Mouse (Mus musculus) 3134 (cell line): ENCODE measurements at regions not wholly inside any gene's neighbourhood (a gene's known extent, or its start where the extent isn't known, plus 50 kb on each side); places are given as distances from the start of the nearest gene placed in this dataset.
A peak's percentile ranks its signal among the peaks of the same experiment; 100 is the strongest.

Source experiments
- DNase-seq: peaks from one replicate; pipeline ENCODE4 v3.0.0-alpha.2; 2011; ENCODE audit warnings: low spot score; ENCODE audit not compliant: insufficient read length; ENCODE audit errors: extremely low read depth

- no peak for DNase-seq
Measured at GRCm38 (mm10) chr15:37166744-37167143, 159.2 kb upstream of the Zfp706 start.

DNA sequence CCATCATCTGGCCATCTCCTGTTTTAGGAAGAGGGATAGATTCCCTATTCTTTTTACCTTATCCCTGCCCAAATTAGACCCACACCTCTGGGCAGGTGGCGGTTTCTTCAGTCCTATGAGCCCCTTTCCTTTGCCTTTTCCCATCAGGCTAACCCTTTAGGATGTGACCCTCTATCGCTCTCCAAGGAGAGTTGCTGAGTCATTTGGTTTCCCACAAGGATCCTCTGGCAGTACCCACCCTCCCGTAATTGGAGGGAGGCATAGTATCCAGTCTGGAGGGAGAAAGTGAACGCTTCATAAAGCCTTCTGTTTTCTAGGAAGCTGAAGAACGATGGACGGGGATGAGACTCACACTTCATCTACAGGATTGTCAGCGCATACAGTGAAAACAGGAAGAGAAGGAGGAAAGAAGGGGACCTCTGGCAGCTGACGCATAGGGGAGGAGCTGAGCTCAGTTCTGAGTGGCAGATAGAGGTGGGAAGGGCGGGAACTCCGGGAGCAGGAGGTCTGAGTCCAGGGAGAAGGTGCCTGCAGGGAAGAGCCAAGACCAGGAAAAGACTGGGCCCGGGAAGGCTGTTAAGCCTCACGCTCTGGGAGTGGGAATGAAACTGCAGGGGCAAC is 158.4 kb upstream of the Zfp706 start:
- no peak for DNase-seq

- no peak for DNase-seq
Measured at GRCm38 (mm10) chr15:37165216-37165615, 157.6 kb upstream of the Zfp706 start.

DNA sequence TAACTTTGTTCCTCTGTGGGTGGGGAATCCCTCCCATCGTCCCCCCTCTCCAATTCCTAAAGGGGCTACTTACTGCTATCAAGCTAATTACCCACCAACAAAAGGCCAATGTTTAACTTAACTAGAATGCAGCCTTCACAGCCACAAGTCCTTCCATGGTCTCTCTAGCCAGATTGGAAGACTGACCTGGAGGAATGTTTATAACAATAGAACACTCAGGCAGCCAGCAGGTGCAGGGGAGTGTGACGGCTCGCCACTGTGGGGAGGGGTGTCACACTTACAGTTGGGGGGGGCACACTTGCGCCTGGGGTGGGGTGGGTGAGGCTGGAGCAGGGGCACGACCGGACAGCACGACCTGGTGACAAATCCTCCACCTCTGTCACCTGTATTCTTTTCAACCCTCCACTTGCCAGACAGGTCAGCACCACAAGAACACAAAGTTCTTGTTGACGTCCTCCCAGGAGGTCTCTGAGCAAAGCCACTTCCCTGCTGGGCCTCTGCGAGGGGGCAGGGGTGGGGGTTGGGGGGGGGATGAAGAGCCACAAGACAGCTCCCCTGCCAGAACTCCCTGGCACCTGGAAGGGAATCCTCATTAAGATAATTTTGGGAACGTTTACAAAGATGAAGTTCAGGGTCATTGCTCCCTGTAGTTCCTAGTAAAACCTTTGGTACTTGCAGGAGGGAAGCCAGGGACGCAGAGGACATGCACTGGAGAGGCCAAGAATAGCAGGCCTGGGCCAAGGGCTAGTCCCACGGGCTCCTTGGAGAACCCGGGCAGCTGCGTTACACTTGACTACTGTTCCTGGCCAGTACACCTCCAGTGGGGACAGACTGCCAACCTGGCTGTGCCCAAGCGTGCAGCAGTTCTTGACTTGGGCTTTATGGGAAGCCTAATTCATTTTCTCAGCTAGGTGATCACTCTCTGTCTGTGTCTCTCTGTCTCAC is 156.9 kb upstream of the Zfp706 start:
- DNase-seq, result no peak

GRCm38 (mm10) chr15:37159956-37160355 is 152.4 kb upstream of the Zfp706 start:
- DNase-seq, result no peak

- DNase-seq, result no peak
Measured at GRCm38 (mm10) chr15:37159349-37159748, 151.8 kb upstream of the Zfp706 start.

DNA sequence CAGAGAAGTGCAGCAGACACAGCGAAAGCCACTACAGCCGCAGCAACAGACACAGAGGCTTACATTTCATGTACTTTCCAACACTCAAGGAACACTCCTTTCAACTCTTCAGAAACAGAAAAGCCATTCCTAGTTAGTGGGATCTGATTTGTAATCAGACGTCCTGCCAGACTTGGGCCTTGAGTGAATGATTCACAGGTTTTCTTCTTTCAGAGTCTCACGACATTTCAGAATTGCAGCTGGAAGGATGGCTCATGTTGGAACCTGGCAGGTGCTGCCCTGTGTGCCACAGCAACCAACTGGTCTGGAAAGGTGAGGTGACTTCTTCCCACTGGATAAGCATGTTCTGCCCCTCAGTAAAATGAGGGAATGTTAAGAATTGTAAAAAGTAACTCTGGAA is 149.8 kb upstream of the Zfp706 start:
- no peak for DNase-seq

DNA sequence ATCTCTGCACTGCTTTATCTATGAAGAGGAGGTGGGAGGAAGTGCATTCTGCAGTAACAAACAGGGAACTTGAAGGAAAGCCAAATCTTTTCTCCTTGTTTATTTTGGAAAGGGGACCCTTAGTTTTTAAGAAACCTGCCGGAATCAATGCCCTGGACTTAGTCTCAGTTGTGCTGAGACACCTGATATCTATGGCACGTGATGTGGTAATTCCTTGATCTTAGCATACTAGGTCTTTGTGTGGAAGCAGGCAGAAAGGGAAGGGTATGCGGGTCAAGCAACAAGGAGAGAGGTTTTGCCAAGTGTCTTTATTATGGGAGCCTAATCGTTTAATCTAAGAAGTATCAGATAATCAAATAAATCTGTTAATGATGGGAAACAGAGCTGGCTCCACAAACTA is 147.4 kb upstream of the Zfp706 start:
- no peak for DNase-seq

GRCm38 (mm10) chr15:37153177-37153576 is 145.6 kb upstream of the Zfp706 start:
- DNase-seq, result no peak

- DNase-seq, result no peak
Measured at GRCm38 (mm10) chr15:37135590-37136164, 128.1 kb upstream of the Zfp706 start.

GRCm38 (mm10) chr15:37134913-37135589 is 127.5 kb upstream of the Zfp706 start:
- no peak for DNase-seq

DNA sequence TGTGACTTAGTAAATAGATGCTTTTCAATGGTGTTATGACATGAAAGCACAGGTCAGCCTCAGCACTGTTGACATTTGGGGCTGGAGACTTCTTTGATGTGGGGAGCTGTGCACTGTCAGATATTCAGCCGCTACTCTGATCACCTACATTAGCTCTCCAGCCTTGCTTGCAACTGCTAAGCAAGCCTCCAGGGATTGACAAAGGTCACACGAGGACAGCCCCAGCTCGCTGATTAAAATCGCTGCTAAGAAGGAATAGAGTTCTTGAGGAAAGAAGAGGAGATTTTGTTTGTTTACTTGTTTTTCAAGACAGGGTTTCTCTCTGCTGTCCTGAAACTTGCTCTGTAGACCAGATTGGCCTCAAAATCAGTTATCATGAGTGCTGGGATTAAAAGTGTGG is 126.8 kb upstream of the Zfp706 start:
- no peak for DNase-seq

GRCm38 (mm10) chr15:37133916-37134315 is 126.3 kb upstream of the Zfp706 start:
- DNase-seq, result no peak

- DNase-seq, result no peak
Measured at GRCm38 (mm10) chr15:37127681-37128080, 120.1 kb upstream of the Zfp706 start.

DNA sequence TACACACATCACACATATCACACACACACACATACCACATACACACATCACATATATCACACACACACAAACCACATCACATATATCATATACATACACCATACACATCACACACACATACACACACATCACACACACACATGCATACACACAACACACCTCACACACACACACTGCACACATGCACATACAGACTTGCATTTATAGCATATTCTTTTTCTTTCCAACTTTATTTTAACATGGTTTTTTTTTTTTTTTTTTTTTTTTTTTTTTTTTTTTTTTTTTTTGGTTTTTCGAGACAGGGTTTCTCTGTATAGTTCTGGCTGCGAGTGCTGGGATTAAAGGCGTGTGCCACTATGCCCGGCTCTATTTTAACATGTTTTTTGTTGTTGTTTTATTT is 119.6 kb upstream of the Zfp706 start:
- DNase-seq, result no peak

DNA sequence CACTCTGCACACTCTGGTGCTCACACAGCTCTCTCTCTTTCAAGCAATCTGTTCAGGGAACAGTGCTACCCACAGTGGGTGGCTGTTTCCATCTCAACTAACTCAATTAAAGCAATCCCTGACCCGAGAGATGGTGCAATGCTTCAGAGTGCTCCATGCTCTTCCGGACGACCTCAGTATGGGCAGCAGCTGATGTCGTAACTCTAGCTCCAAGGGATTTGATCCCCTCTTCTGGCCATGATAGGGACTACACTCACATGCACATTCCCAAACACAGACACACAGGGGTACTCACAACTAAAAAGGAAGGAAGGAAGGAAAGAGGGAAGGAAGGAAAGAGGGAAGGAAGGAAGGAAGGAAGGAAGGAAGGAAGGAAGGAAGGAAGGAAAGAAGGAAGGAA is 118.2 kb upstream of the Zfp706 start:
- no peak for DNase-seq

DNA sequence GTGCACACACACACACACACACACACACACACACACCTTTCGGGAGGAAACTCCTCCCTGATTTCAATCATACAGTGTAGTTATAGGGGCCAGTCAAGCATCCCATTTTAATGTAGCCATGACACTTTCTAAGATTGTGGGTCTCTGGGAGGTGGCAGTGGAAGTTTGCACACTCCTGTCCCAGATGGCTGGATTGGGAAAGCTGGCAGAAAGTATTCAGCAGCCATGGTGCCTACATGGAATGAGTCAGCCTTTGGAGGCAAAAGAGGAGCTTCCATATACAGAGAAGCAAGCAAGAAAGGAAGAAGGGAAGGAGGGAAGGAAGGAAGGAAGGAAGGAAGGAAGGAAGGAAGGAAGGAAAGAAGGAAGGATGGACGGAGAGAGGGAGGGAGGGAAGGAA is 117.4 kb upstream of the Zfp706 start:
- DNase-seq, result no peak

DNA sequence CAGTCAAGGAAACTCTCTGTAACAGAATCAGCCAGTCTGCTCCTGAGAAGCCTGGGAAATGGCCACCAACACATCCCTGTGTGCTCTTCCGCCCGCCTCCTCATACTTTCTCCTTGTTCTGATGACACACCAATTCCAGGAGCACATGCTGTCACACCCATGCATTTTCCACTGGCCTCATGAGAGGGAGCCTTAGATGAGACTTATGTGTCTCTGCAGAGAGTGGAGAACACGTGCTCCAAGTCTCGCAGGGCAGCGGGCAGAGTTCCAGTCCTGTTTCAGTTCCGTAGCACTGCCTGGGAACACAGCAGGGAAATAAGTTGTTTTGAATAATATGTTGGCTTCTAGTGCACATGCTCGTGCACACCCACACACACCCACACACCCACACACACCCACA is 116.7 kb upstream of the Zfp706 start:
- DNase-seq, result no peak

GRCm38 (mm10) chr15:37120381-37120780 is 112.8 kb upstream of the Zfp706 start:
- peak; percentile 62 for DNase-seq

DNA sequence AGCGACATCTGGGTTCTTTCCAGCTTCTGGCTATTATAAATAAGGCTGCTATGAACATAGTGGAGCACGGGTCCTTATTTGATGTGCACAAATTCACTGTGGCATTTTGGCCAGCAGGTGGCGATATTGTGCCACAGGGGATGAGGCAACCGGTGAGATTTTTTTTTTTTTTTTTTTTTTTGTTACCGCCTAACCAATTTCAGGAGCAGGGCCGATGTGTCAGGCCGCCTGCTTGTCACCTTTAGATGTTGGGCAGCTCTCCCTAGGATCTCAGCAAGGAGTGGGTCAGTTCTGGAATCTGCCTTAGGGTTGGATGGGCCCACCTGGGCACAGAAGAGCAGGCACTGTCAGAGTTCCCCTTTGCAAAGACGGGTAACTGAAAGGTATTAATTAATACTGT is 106.5 kb upstream of the Zfp706 start:
- DNase-seq, result peak; percentile 22

- DNase-seq, result no peak
Measured at GRCm38 (mm10) chr15:37110462-37110861, 102.9 kb upstream of the Zfp706 start.
